Mouse (Mus musculus) kidney, adult 18-20 months (tissue): ENCODE measurements around the gene Ptprt.

Experiments
- DNase-seq: peaks from one replicate; pipeline ENCODE4 v3.0.0; 2021

The Ptprt gene

GRCm38 (mm10) chr2:161656632-161657031, 1004.3 kb downstream of the Ptprt start:
- no peak for DNase-seq

- DNase-seq, result no peak
Observed at GRCm38 (mm10) chr2:161640805-161641204, 1020.1 kb downstream of the Ptprt start.

- DNase-seq, result no peak
Observed at GRCm38 (mm10) chr2:161634084-161634483, 1026.9 kb downstream of the Ptprt start.

- DNase-seq, result no peak
Observed at GRCm38 (mm10) chr2:161625896-161626295, 1035.1 kb downstream of the Ptprt start.

GRCm38 (mm10) chr2:161608401-161608800, 1052.5 kb downstream of the Ptprt start:
- DNase-seq, result no peak

- no peak for DNase-seq
Observed at GRCm38 (mm10) chr2:161607372-161607771, 1053.6 kb downstream of the Ptprt start.

GRCm38 (mm10) chr2:161600206-161600808, 1060.6 kb downstream of the Ptprt start:
- DNase-seq, result no peak

GRCm38 (mm10) chr2:161593391-161594152, 1067.4 kb downstream of the Ptprt start:
- DNase-seq, result no peak

- no peak for DNase-seq
Observed at GRCm38 (mm10) chr2:161574401-161574800, 1086.5 kb downstream of the Ptprt start.

GRCm38 (mm10) chr2:161572201-161572600, 1088.7 kb downstream of the Ptprt start:
- no peak for DNase-seq

GRCm38 (mm10) chr2:161570236-161570995, 1090.5 kb downstream of the Ptprt start:
- DNase-seq, result no peak

GRCm38 (mm10) chr2:161561502-161561901, 1099.4 kb downstream of the Ptprt start:
- DNase-seq, result no peak

GRCm38 (mm10) chr2:161557874-161558273, 1103.1 kb downstream of the Ptprt start:
- no peak for DNase-seq

GRCm38 (mm10) chr2:161553651-161554050, 1107.3 kb downstream of the Ptprt start:
- DNase-seq, result no peak

- no peak for DNase-seq
Observed at GRCm38 (mm10) chr2:161552011-161552410, 1108.9 kb downstream of the Ptprt start.

GRCm38 (mm10) chr2:161549577-161549976, 1111.4 kb downstream of the Ptprt start:
- DNase-seq, result no peak

- DNase-seq, result no peak
Observed at GRCm38 (mm10) chr2:161547318-161547717, 1113.6 kb downstream of the Ptprt start.

GRCm38 (mm10) chr2:161545406-161545805, 1115.5 kb downstream of the Ptprt start:
- no peak for DNase-seq

- no peak for DNase-seq
Observed at GRCm38 (mm10) chr2:161534151-161534550, 1126.8 kb downstream of the Ptprt start.

- no peak for DNase-seq
Observed at GRCm38 (mm10) chr2:161527192-161527591, 1133.8 kb downstream of the Ptprt start.

- no peak for DNase-seq
Observed at GRCm38 (mm10) chr2:161519671-161520070, 1141.3 kb downstream of the Ptprt start.

- DNase-seq, result peak; percentile 36
Observed at GRCm38 (mm10) chr2:161516921-161517320, 1144.0 kb downstream of the Ptprt start.

- DNase-seq, result no peak
Observed at GRCm38 (mm10) chr2:161513256-161513655, 1147.7 kb downstream of the Ptprt start.
